Mouse (Mus musculus): Measurements from ENCODE around the gene Serinc4.
A peak's percentile ranks its signal among the peaks of the same experiment; 100 is the strongest.
"Not testable (repeated sequence)": the region's sequence is repeated elsewhere in the genome, so short reads cannot be mapped to it uniquely, and the experiment has no call there.

The Serinc4 gene

GRCm38 (mm10) chr2:121456692-121457642, at the start of gene Serinc4:
Gene Serinc4, minus strand, starts transcription at chr2:121456781.
- peak; percentile 80 to 83 for DNase-seq (ENCODE audit: low spot score in 2 of 2)

GRCm38 (mm10) chr2:121501550-121501949, 45.0 kb upstream of the Serinc4 start:
- DNase-seq (ENCODE audit: low spot score in 2 of 2) = not testable (repeated sequence)

GRCm38 (mm10) chr2:121484403-121484802, 27.8 kb upstream of the Serinc4 start:
- DNase-seq (ENCODE audit: low spot score in 2 of 2) = not testable (repeated sequence)

- no peak for DNase-seq (ENCODE audit: low spot score in 2 of 2)
Observed at GRCm38 (mm10) chr2:121483576-121483975, 27.0 kb upstream of the Serinc4 start.

- not testable (repeated sequence) for DNase-seq (ENCODE audit: low spot score in 2 of 2)
Observed at GRCm38 (mm10) chr2:121480916-121481315, 24.3 kb upstream of the Serinc4 start.

- DNase-seq (ENCODE audit: low spot score in 2 of 2) = no peak
Observed at GRCm38 (mm10) chr2:121480498-121480897, 23.9 kb upstream of the Serinc4 start.

- no peak for DNase-seq (ENCODE audit: low spot score in 2 of 2)
Observed at GRCm38 (mm10) chr2:121477491-121478266, 21.1 kb upstream of the Serinc4 start.

- not testable (repeated sequence) for DNase-seq (ENCODE audit: low spot score in 2 of 2)
Observed at GRCm38 (mm10) chr2:121475306-121475705, 18.7 kb upstream of the Serinc4 start.

GRCm38 (mm10) chr2:121474180-121474535, 17.6 kb upstream of the Serinc4 start:
- DNase-seq (ENCODE audit: low spot score in 2 of 2) = no peak

GRCm38 (mm10) chr2:121473301-121474179, 17.0 kb upstream of the Serinc4 start, which contains the start of gene Mfap1b:
Gene Mfap1b, minus strand, starts transcription at chr2:121474067.
- peak; percentile 80 to 88 for DNase-seq (ENCODE audit: low spot score in 2 of 2)

- not testable (repeated sequence) for DNase-seq (ENCODE audit: low spot score in 2 of 2)
Observed at GRCm38 (mm10) chr2:121472783-121473182, 16.2 kb upstream of the Serinc4 start.

GRCm38 (mm10) chr2:121468982-121469381, 12.4 kb upstream of the Serinc4 start:
- DNase-seq (ENCODE audit: low spot score in 2 of 2) = not testable (repeated sequence)

- DNase-seq (ENCODE audit: low spot score in 2 of 2) = no peak
Observed at GRCm38 (mm10) chr2:121460071-121460470, 3.5 kb upstream of the Serinc4 start.

- DNase-seq (ENCODE audit: low spot score in 2 of 2) = no peak
Observed at GRCm38 (mm10) chr2:121455534-121455933, 1.0 kb downstream of the Serinc4 start.

- DNase-seq (ENCODE audit: low spot score in 2 of 2) = no peak
Observed at GRCm38 (mm10) chr2:121453917-121454316, 2.7 kb downstream of the Serinc4 start.

- no peak for DNase-seq (ENCODE audit: low spot score in 2 of 2)
Observed at GRCm38 (mm10) chr2:121452990-121453389, 3.6 kb downstream of the Serinc4 start, which contains the start of gene Hypk. Gene Hypk, plus strand, starts transcription at chr2:121453290.

GRCm38 (mm10) chr2:121452361-121452760, 4.2 kb downstream of the Serinc4 start:
- DNase-seq (ENCODE audit: low spot score in 2 of 2) = no peak

GRCm38 (mm10) chr2:121450093-121450492, 6.5 kb downstream of the Serinc4 start:
- no peak for DNase-seq (ENCODE audit: low spot score in 2 of 2)

- DNase-seq (ENCODE audit: low spot score in 2 of 2) = no peak
Observed at GRCm38 (mm10) chr2:121449545-121450011, 7.0 kb downstream of the Serinc4 start.

GRCm38 (mm10) chr2:121448739-121449535, 7.6 kb downstream of the Serinc4 start, which contains the start of gene Serf2:
Gene Serf2, plus strand, starts transcription at chr2:121449195.
- DNase-seq (ENCODE audit: low spot score in 2 of 2) = peak; percentile 99
